Mouse (Mus musculus): Measurements from ENCODE around the gene Traf4.
"Not testable (repeated sequence)": the region's sequence is repeated elsewhere in the genome, so short reads cannot be mapped to it uniquely, and the experiment has no call there.

The Traf4 gene

DNA sequence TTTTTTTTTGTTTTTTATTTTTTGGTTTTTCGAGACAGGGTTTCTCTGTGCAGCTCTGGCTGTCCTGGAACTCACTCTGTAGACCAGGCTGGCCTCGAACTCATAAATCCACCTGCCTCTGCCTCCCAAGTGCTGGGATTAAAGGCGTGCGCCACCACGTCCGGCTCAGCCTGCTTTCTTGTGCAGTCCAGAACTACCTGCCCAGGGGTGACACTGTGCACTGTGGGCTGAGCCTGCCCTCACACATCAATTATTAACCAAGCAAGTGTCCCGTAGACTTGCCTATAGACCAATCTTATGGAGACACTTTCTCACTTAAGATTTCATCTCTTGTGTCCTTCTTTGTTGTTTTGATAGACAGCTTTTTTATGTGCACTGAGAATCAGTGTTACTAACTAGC is 30.1 kb downstream of the Traf4 start:
- not testable (repeated sequence) for DNase-seq

DNA sequence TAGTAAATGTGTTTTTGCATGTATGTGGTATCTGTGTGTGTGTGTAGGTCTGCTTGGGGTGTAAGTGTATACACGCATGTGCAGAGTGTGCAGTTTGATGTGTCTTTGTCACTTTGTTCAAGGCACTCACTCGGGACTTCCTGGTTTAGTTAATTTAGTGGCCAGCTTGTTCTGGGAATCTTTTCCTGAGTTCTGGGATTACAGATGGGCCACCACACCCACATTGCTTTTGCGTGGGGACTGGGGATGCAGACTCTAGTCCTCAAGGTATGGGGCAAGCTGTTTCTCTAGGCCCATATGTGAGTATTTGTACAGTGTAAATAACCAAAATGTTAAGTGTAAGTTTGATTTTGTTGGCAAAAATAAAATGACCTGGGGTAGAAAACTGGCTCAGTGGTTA is 31.0 kb downstream of the Traf4 start:
- DNase-seq: no peak

- DNase-seq: no peak
Observed at GRCm38 (mm10) chr11:78133915-78134314, 31.5 kb downstream of the Traf4 start.

DNA sequence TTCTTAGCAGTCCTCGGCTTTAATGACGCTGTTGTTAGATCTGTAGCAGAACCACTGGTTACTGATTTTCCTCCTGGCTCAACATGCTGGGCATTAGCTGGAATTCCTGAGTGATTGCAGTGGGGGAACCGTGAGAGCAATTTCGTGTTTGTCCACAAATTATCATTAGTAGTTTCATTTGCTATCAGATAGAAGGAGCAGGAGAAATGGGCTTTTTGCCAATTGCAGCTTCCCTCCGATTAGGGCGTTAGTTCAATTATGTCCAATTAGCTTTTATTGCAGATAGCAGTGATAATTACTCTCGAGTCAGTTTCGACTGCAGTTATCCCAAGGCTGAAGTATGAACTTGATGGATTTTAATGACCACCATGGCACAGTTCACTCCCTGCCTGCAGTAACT is 35.9 kb downstream of the Traf4 start:
- no peak for DNase-seq

DNA sequence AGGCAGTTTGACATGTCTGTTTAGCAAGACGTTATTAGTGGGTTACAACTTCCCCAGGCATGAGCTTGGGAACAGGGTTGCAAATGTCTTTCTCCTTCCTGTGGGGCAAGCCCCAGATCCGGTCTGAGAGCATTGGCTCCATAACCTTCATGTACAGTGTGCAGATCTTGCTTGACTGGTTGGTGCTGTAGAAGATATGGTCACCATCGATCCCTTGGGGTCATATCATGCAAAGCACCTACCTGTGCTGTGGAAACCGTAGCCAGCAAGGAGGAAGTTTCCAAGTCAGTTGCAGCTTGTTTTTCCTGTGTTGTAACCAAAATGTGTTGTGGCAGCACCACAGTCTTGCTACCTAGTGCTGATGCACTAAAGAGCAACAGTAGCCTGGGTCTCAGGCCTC is 38.6 kb downstream of the Traf4 start:
- DNase-seq: no peak

DNA sequence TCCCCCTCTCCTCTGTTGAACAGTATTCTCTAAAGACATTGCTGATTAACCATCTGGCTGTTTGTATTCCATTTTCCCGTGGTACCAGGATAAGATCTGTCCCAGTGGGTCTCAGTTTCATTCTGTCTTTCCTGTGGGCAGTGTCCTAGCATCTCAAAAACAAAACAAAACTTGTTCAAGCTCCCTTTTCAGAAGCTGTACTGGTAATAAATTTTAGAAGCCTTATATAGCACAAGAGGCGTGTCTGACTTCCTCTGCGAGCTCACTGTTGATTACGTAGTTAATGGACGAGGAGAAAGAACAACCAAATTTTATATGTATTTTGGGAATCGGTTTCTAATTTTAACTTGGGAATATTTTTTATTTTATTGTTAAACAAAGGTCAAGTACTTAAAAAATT is 39.7 kb downstream of the Traf4 start:
- no peak for DNase-seq

DNA sequence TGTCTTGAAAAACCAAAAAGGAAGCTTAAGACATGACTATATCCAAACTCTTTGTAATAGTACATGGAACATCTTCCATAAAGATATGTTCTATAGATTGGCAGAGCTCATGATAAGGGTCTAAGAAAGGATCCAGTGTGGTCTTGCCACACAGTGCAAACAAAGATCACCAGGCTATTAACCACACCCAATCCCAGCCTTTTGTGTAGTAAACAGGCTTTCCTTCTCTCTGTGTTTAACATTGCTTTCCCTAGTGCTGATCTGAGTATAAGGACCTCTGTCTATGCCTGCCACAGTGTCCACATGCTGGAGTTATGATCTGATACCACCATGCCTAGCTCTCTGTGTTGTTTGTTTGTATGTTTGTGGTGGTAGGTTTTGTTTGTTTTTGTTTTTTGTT is 41.6 kb downstream of the Traf4 start:
- no peak for DNase-seq

DNA sequence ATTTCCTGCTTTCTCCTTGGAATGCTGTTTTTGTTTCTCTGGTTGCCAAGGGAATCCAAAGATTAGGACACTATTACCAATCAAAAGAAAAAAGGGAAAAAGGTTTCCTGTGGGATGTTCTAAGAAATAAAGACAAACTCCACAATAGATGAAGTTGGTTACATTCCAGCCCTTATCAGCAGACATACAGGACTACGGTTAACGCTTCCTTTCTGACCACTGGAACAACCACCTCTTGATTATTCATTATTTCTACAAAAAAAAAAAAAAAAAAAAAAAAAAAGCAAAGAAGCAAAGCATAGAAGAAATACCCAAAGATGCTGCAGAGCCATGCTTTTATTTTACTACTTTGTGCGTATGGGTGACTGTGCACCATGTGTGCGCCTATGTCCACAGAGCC is 42.6 kb downstream of the Traf4 start:
- no peak for DNase-seq

DNA sequence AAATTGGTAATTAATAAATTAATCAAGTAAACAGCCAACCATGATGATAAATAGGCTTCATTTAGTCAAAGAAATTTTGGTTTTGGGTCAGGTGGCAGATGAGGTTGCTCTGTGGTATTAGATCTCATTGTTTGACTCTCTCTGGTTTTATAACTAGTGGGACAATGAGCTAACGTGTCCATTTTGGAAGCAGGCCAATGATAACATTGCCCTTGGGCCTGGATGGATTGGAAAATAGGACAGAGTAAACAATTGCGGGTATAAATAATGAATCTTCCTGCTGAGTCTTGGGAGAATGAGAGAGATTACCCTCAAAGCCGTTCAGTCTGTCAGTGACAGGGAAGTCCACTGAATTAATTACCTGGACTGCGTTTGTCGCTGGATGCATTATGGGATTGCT is 44.2 kb downstream of the Traf4 start:
- DNase-seq: peak; percentile 21 to 23

- DNase-seq: no peak
Observed at GRCm38 (mm10) chr11:78119898-78120297, 45.5 kb downstream of the Traf4 start.

- no peak for DNase-seq
Observed at GRCm38 (mm10) chr11:78118467-78118866, 46.9 kb downstream of the Traf4 start.

DNA sequence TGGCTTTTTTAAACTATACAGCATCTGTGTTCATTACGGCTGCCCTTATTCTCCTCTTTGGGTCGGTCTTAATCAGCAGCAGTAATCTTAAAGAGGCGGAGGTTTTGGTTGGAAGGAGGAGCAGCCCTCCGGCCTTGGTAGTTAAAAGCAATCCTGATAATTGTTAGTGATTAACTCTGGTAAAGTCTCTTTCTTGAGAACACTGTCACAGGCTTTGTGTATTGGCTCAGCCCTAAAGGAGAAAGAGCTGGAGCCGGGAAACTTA is 49.3 kb downstream of the Traf4 start:
- no peak for DNase-seq

DNA sequence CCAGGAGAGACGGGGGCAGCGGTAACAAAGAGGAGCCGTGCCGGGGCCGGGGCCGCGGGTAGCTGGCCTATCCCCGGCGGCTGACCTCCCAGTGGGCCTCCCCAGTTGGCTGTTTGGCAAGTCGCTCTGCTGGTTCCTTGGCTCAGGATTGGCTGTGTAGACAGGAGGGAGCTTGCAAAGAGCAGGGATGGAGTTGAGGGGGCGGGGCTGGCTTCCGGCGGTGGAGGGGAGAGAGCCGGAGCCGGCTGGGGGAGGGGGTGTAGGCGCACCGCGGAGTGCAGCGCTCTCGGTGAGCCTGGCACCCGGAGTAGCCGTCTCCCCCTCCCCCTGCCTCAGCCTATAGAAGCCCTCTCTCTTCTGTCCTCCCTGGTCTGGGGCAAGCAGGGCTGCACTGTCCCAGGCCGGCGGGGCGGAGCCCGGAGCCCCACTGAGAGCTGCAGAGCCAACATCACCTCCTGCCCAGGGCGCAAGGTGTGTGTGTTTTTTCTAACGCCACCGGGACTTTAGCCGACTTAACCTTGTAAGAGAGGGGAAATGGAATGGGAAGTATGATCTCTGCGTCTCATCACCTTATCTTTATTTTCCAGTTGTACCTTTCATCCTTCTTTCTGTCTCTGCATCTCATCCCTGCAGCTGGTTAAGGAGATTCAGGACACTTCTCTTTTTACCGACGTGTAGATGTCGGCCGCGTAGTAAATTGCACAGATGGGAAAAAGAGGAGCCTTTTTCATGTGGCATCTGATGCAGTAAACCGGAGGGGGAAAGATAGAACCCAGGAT is 49.8 kb downstream of the Traf4 start:
- DNase-seq: peak; percentile 93 to 98

DNA sequence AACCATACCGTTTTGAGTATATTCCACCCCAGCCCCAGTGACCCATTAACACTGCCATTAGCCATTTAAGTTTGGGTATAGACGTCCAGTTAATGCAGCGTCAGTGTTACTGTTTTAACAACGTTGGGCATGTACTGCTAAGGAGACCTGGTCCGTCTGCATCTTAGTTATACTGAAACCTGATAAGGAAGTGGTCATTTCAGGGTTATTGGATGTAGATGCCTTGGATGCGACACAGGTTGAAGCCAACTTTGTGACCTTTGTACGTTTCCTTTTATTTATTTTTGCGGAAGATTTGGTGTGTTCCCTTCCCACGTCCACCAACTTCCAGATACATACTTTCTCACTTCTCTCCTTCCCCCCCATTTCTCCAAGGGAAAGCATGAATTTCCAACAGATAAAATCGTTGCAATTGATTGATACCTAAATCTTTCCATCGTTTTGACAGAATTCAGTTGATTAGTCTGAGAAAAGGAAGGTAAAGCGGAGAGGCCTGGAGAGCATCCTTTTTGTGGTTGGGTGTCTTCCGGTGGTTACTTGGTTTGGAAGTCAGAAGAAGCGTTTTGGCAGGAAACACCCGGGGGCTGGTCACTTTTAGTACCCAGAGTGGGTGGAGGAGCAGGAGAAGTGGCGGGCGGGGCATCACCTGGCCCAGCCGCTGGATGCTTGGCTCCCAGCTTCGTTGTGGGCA is 50.6 kb downstream of the Traf4 start:
- no peak for DNase-seq

DNA sequence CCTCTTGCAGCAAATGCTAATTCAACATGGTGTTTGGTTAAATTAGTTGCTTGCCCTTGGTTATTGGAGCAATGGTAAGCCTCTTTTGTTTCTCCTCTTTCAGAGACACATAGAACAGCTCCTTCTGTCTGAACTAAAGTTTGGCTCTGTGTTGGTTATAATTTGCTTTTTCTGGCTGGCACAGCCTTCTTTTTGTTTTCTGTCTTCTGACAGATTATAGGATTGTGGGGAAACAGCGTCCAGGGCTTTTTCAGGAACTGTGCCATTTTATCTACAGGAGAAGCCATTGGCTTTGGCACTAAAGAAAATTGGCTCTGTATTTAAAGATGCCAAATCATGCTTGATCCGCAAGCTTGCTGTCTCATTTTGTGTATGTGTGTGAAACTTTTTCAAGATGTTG is 51.8 kb downstream of the Traf4 start:
- no peak for DNase-seq
